Mouse (Mus musculus) frontal cortex, postnatal 25 days (tissue): ENCODE measurements at regions not wholly inside any gene's neighbourhood (a gene's known extent, or its start where the extent isn't known, plus 50 kb on each side); places are given as distances from the start of the nearest gene placed in this dataset.

Experiments
- DNase-seq, 2 experiments: peaks; one replicate each; pipeline ENCODE4 v3.0.0; 2022; ENCODE audit warnings: low spot score in 2 of 2

- DNase-seq: no peak
These were observed 295.1 kb upstream of the Igfbp3 start for GRCm38 (mm10) chr11:7508861-7509260.

- no peak for DNase-seq
These were observed 292.8 kb upstream of the Igfbp3 start for GRCm38 (mm10) chr11:7506421-7506945.

- DNase-seq: no peak
These were observed 291.1 kb upstream of the Igfbp3 start for GRCm38 (mm10) chr11:7504651-7505321.

GRCm38 (mm10) chr11:7502679-7503078 is 289.0 kb upstream of the Igfbp3 start:
- DNase-seq: no peak

- no peak for DNase-seq
These were observed 288.3 kb upstream of the Igfbp3 start for GRCm38 (mm10) chr11:7502045-7502444.

GRCm38 (mm10) chr11:7497803-7498202 is 284.1 kb upstream of the Igfbp3 start:
- no peak for DNase-seq

GRCm38 (mm10) chr11:7473832-7474545 is 260.3 kb upstream of the Igfbp3 start:
- DNase-seq: no peak

- no peak for DNase-seq
These were observed 251.8 kb upstream of the Igfbp3 start for GRCm38 (mm10) chr11:7465522-7465921.

- no peak for DNase-seq
These were observed 248.4 kb upstream of the Igfbp3 start for GRCm38 (mm10) chr11:7461956-7462771.

- no peak for DNase-seq
These were observed 238.0 kb upstream of the Igfbp3 start for GRCm38 (mm10) chr11:7451756-7452155.

- no peak for DNase-seq
These were observed 230.8 kb upstream of the Igfbp3 start for GRCm38 (mm10) chr11:7444494-7444893.

GRCm38 (mm10) chr11:7439276-7439675 is 225.6 kb upstream of the Igfbp3 start:
- no peak for DNase-seq

- DNase-seq: no peak
These were observed 220.9 kb upstream of the Igfbp3 start for GRCm38 (mm10) chr11:7434591-7434990.

GRCm38 (mm10) chr11:7427771-7428170 is 214.0 kb upstream of the Igfbp3 start:
- no peak for DNase-seq

- DNase-seq: no peak
These were observed 211.5 kb upstream of the Igfbp3 start for GRCm38 (mm10) chr11:7425233-7425632.

- no peak for DNase-seq
These were observed 210.4 kb upstream of the Igfbp3 start for GRCm38 (mm10) chr11:7424082-7424471.

GRCm38 (mm10) chr11:7423276-7424081 is 209.8 kb upstream of the Igfbp3 start:
- no peak for DNase-seq

GRCm38 (mm10) chr11:7412631-7413030 is 198.9 kb upstream of the Igfbp3 start:
- no peak for DNase-seq

GRCm38 (mm10) chr11:7408992-7409391 is 195.3 kb upstream of the Igfbp3 start:
- DNase-seq: no peak

- DNase-seq: no peak
These were observed 190.9 kb upstream of the Igfbp3 start for GRCm38 (mm10) chr11:7404666-7405065.

- DNase-seq: no peak
These were observed 158.1 kb upstream of the Igfbp3 start for GRCm38 (mm10) chr11:7371835-7372234.
